Mouse (Mus musculus) olfactory bulb, adult 2 months (tissue): ENCODE results near the gene BC017158.

Experiments used
- CTCF ChIP-seq: fragments of 200-500 bp; IDR thresholded peaks from 2 replicates; pipeline ENCODE4 v1.5.1; 2012; ENCODE audit warnings: low read depth, mild to moderate bottlenecking, low read length, moderate library complexity; ENCODE audit not compliant: insufficient read depth
- POLR2A ChIP-seq: fragments of 200-500 bp; IDR thresholded peaks from 2 replicates; pipeline ENCODE4 v1.6.1; 2012; ENCODE audit warnings: mild to moderate bottlenecking, low read depth, low read length, moderate library complexity; ENCODE audit not compliant: insufficient read depth

GRCm38 (mm10) chr7:128254978-128255377, 43.0 kb downstream of the BC017158 start:
- TF ChIP-seq CTCF (no peak), POLR2A (no peak)
